Mouse (Mus musculus): Measurements from ENCODE around the gene Rundc1. TPM values are rescaled to one million over a fixed set of nuclear protein-coding genes. Genes with fewer than 3 reads are reported as not detected.
"Not testable (repeated sequence)": the region's sequence is repeated elsewhere in the genome, so short reads cannot be mapped to it uniquely, and the experiment has no call there.

Rundc1 gene
- polyA plus RNA-seq (2015; fragmentation: Nextera tagmentation; extraction: Ambion mirVana) = 13.9 and 18.2 TPM in 2 replicates

GRCm38 (mm10) chr11:101424925-101425813 is at the start of gene Rundc1, which contains the start of gene Ptges3l:
Gene Rundc1, plus strand, starts transcription at chr11:101425085.
Gene Ptges3l, minus strand, starts transcription at chr11:101425333.
- peak within 1 kb of the TSS; percentile 98 for H3K4me3 ChIP-seq
- H3K9me3 ChIP-seq (replicated peaks) = no peaks in the 10 kb centered on the region
- peak; percentile 88 for ATAC-seq (replicated peaks; ENCODE audit: insufficient number of reproducible peaks, insufficient read depth, low FRiP score, low read depth)
- no peaks in the 10 kb centered on the region for H3K27me3 ChIP-seq
- H3K4me2 ChIP-seq = peak within 1 kb of the TSS; percentile 83
- WGBS = under 1% methylated on average over 81 of the region's 81 CpGs
- peak within 1 kb of the TSS; percentile 91 for H3K9ac ChIP-seq
- H3K27ac ChIP-seq = peak within 1 kb of the TSS; percentile 97
- H3K36me3 ChIP-seq = peaks cover 18% of the 10 kb centered on the region
- H3K4me1 ChIP-seq (replicated peaks) = peaks cover 23% of the 10 kb centered on the region

- not testable (repeated sequence) for H3K27me3 ChIP-seq; H3K27ac ChIP-seq; ATAC-seq (replicated peaks; ENCODE audit: insufficient number of reproducible peaks, insufficient read depth, low FRiP score, low read depth); H3K4me1 ChIP-seq (replicated peaks); H3K4me2 ChIP-seq; H3K4me3 ChIP-seq; H3K9ac ChIP-seq; H3K9me3 ChIP-seq (replicated peaks); H3K36me3 ChIP-seq
- WGBS = 87% methylated on average over 8 of the region's 8 CpGs
Measured at GRCm38 (mm10) chr11:101378196-101378595, 46.7 kb upstream of the Rundc1 start.

GRCm38 (mm10) chr11:101378926-101379325 is 46.0 kb upstream of the Rundc1 start:
- no peak overlapping the region for H3K27ac ChIP-seq
- no peaks in the 10 kb centered on the region for H3K4me1 ChIP-seq (replicated peaks)
- 76% methylated on average over 6 of the region's 6 CpGs for WGBS
- H3K4me3 ChIP-seq = no peak overlapping the region
- no peak overlapping the region for H3K4me2 ChIP-seq
- no peak for ATAC-seq (replicated peaks; ENCODE audit: insufficient number of reproducible peaks, insufficient read depth, low FRiP score, low read depth)
- H3K36me3 ChIP-seq = no peaks in the 10 kb centered on the region
- H3K9ac ChIP-seq = no peak overlapping the region
- no peaks in the 10 kb centered on the region for H3K27me3 ChIP-seq
- no peaks in the 10 kb centered on the region for H3K9me3 ChIP-seq (replicated peaks)

- Histone ChIP-seq H3K9me3 (replicated peaks) (no peaks in the 10 kb centered on the region), H3K4me1 (replicated peaks) (no peaks in the 10 kb centered on the region), H3K27ac (no peak overlapping the region), H3K36me3 (no peaks in the 10 kb centered on the region), H3K27me3 (no peaks in the 10 kb centered on the region), H3K4me2 (no peak overlapping the region), H3K4me3 (no peak overlapping the region), H3K9ac (no peak overlapping the region)
- no peak for ATAC-seq (replicated peaks; ENCODE audit: insufficient number of reproducible peaks, insufficient read depth, low FRiP score, low read depth)
- 21% methylated on average over 4 of the region's 4 CpGs for WGBS
Measured at GRCm38 (mm10) chr11:101381817-101382216, 43.1 kb upstream of the Rundc1 start.

- ATAC-seq (replicated peaks; ENCODE audit: insufficient number of reproducible peaks, insufficient read depth, low FRiP score, low read depth) = no peak
- WGBS = 6% methylated on average over 8 of the region's 8 CpGs
- no peak overlapping the region for H3K9ac ChIP-seq
- no peaks in the 10 kb centered on the region for H3K9me3 ChIP-seq (replicated peaks)
- H3K4me3 ChIP-seq = no peak overlapping the region
- no peak overlapping the region for H3K27ac ChIP-seq
- H3K27me3 ChIP-seq = no peaks in the 10 kb centered on the region
- no peaks in the 10 kb centered on the region for H3K36me3 ChIP-seq
- H3K4me2 ChIP-seq = no peak overlapping the region
- 0 out of 2 replicates have a peak, but pooled peaks cover 3% of the 10 kb centered on the region for H3K4me1 ChIP-seq (replicated peaks)
Measured at GRCm38 (mm10) chr11:101395110-101395509, 29.8 kb upstream of the Rundc1 start.

GRCm38 (mm10) chr11:101415306-101415705 is 9.6 kb upstream of the Rundc1 start:
- H3K4me3 ChIP-seq = no peak overlapping the region
- no peaks in the 10 kb centered on the region for H3K9me3 ChIP-seq (replicated peaks)
- peaks cover 26% of the 10 kb centered on the region; the same call in 1 of the 2 replicates for H3K36me3 ChIP-seq
- no peaks in the 10 kb centered on the region for H3K27me3 ChIP-seq
- H3K9ac ChIP-seq = no peak overlapping the region
- no peak for ATAC-seq (replicated peaks; ENCODE audit: insufficient number of reproducible peaks, insufficient read depth, low FRiP score, low read depth)
- no peak overlapping the region for H3K27ac ChIP-seq
- H3K4me2 ChIP-seq = no peak overlapping the region
- 84% methylated on average over 2 of the region's 2 CpGs for WGBS
- peaks cover 7% of the 10 kb centered on the region for H3K4me1 ChIP-seq (replicated peaks)

GRCm38 (mm10) chr11:101416433-101417100 is 8.3 kb upstream of the Rundc1 start:
- Histone ChIP-seq H3K27me3 (no peaks in the 10 kb centered on the region), H3K36me3 (peaks cover 19% of the 10 kb centered on the region; the same call in 1 of the 2 replicates), H3K27ac (peak overlapping the region; percentile 62), H3K4me1 (replicated peaks) (peaks cover 7% of the 10 kb centered on the region), H3K4me2 (peak overlapping the region; percentile 85), H3K9ac (peak overlapping the region; percentile 78), H3K9me3 (replicated peaks) (no peaks in the 10 kb centered on the region), H3K4me3 (peak overlapping the region; percentile 76)
- ATAC-seq (replicated peaks; ENCODE audit: insufficient number of reproducible peaks, insufficient read depth, low FRiP score, low read depth) = no peak
- 2% methylated on average over 11 of the region's 11 CpGs for WGBS

GRCm38 (mm10) chr11:101417101-101417855 is 7.6 kb upstream of the Rundc1 start, which contains the start of gene Aarsd1:
Gene Aarsd1, minus strand, starts transcription at chr11:101417615.
- peak; percentile 70 for ATAC-seq (replicated peaks; ENCODE audit: insufficient number of reproducible peaks, insufficient read depth, low FRiP score, low read depth)
- under 1% methylated on average over 45 of the region's 45 CpGs for WGBS
- Histone ChIP-seq H3K36me3 (peaks cover 16% of the 10 kb centered on the region; the same call in 1 of the 2 replicates), H3K4me3 (peak within 1 kb of the TSS; percentile 76), H3K27me3 (no peaks in the 10 kb centered on the region), H3K27ac (peak within 1 kb of the TSS; percentile 62), H3K4me2 (peak within 1 kb of the TSS; percentile 85), H3K4me1 (replicated peaks) (peaks cover 7% of the 10 kb centered on the region), H3K9me3 (replicated peaks) (no peaks in the 10 kb centered on the region), H3K9ac (peak within 1 kb of the TSS; percentile 78)

- Histone ChIP-seq H3K4me1 (replicated peaks) (peaks cover 16% of the 10 kb centered on the region), H3K36me3 (peaks cover 12% of the 10 kb centered on the region; the same call in 1 of the 2 replicates), H3K4me2 (no peak overlapping the region), H3K9me3 (replicated peaks) (no peaks in the 10 kb centered on the region), H3K27ac (no peak overlapping the region), H3K9ac (no peak overlapping the region), H3K4me3 (no peak overlapping the region), H3K27me3 (no peaks in the 10 kb centered on the region)
- 56% methylated on average over 6 of the region's 6 CpGs for WGBS
- no peak for ATAC-seq (replicated peaks; ENCODE audit: insufficient number of reproducible peaks, insufficient read depth, low FRiP score, low read depth)
Measured at GRCm38 (mm10) chr11:101418991-101419390, 5.9 kb upstream of the Rundc1 start.

- H3K27me3 ChIP-seq = no peaks in the 10 kb centered on the region
- no peak overlapping the region for H3K27ac ChIP-seq
- H3K4me3 ChIP-seq = no peak overlapping the region
- H3K36me3 ChIP-seq = peaks cover 12% of the 10 kb centered on the region; the same call in 1 of the 2 replicates
- 46% methylated on average over 3 of the region's 3 CpGs for WGBS
- H3K9me3 ChIP-seq (replicated peaks) = no peaks in the 10 kb centered on the region
- no peak overlapping the region for H3K9ac ChIP-seq
- H3K4me2 ChIP-seq = no peak overlapping the region
- no peak for ATAC-seq (replicated peaks; ENCODE audit: insufficient number of reproducible peaks, insufficient read depth, low FRiP score, low read depth)
- H3K4me1 ChIP-seq (replicated peaks) = peaks cover 16% of the 10 kb centered on the region
Measured at GRCm38 (mm10) chr11:101419610-101420009, 5.3 kb upstream of the Rundc1 start.

GRCm38 (mm10) chr11:101420148-101420547 is 4.7 kb upstream of the Rundc1 start:
- no peak overlapping the region for H3K4me2 ChIP-seq
- H3K36me3 ChIP-seq = peaks cover 12% of the 10 kb centered on the region; the same call in 1 of the 2 replicates
- peaks cover 16% of the 10 kb centered on the region for H3K4me1 ChIP-seq (replicated peaks)
- H3K9me3 ChIP-seq (replicated peaks) = no peaks in the 10 kb centered on the region
- no peak overlapping the region for H3K27ac ChIP-seq
- no peaks in the 10 kb centered on the region for H3K27me3 ChIP-seq
- no peak overlapping the region for H3K9ac ChIP-seq
- H3K4me3 ChIP-seq = no peak overlapping the region
- WGBS = 85% methylated on average over 5 of the region's 5 CpGs
- no peak for ATAC-seq (replicated peaks; ENCODE audit: insufficient number of reproducible peaks, insufficient read depth, low FRiP score, low read depth)
